Mouse (Mus musculus) bone marrow, adult 2 months (tissue): ENCODE measurements around the gene AI413582.

Source experiments
- CTCF ChIP-seq: fragments of 200-500 bp; IDR thresholded peaks from 2 replicates; pipeline ENCODE4 v1.5.1; 2011; ENCODE audit warnings: low read length, control low read depth; ENCODE audit not compliant: control insufficient read depth, insufficient read depth
- POLR2A ChIP-seq: fragments of 200-500 bp; IDR thresholded peaks from 2 replicates; pipeline ENCODE4 v1.6.1; 2011; ENCODE audit warnings: low read depth, mild to moderate bottlenecking, control low read depth, low read length, borderline replicate concordance; ENCODE audit not compliant: control insufficient read depth

DNA sequence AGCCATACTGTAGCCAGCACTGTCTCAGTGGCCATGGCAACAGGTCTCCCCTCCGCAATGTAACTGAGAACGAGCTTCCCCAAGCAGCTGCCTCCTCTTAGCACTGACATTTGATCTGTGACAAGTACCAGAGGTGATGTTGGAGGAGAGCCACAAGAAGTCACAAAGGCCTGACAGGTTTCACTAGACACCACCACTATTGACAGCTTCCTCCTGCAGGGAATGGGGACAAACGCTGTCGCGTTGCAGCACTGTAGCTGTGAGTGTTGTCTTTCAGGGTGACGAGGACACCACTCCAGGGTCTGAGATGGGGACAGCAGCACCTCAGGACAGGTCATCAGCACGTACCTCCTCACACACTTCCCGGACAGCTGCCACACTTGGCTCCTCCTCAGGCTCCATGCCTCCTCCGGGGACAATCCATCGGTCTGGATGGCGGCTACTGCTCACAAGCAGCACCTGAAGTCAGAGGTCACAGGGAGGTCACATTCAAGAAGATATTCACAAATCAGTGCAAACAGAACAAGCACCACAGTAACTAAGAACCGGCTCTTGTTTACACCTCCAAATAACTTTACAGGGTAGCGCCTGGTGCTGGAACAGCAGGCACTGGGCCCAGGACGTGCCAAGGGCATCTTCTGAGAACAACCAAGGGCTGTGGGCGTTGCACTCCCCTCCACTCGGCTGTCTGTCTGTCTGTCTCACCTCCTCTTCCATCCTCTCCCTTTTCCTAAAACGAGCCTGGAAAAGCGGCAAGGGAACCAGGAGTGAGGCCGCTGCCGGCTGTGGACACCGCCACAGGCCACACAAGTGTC lies 31.0 kb upstream of the AI413582 start:
- TF ChIP-seq CTCF, result no peak
- TF ChIP-seq POLR2A, result no peak; the same call in 1 of the 2 replicates
